Mouse (Mus musculus): Measurements from ENCODE around the gene Gm10318. TPM values are rescaled to one million over a fixed set of nuclear protein-coding genes. Genes with fewer than 3 reads are reported as not detected.

The Gm10318 gene
- polyA plus RNA-seq (2015; fragmentation: Nextera tagmentation; extraction: Ambion mirVana): not detected in 2 replicates

GRCm38 (mm10) chr10:77852559-77852958 lies at the start of gene Gm10318:
Gene Gm10318 (plus strand): TSS chr10:77852859.
- Histone ChIP-seq H3K4me1 (ENCODE audit: insufficient read depth, low read length) (no peaks in the 10 kb centered on the region), H3K27ac (ENCODE audit: low read length) (no peak within 1 kb of the TSS), H3K9me3 (ENCODE audit: low read length) (no peaks in the 10 kb centered on the region), H3K27me3 (ENCODE audit: insufficient read depth, low read length) (no peaks in the 10 kb centered on the region), H3K36me3 (ENCODE audit: insufficient read depth, low read length) (no peaks in the 10 kb centered on the region), H3K4me2 (replicated peaks; ENCODE audit: low read depth, low read length) (no peak within 1 kb of the TSS), H3K9ac (replicated peaks; ENCODE audit: low read length) (no peak within 1 kb of the TSS), H3K4me3 (ENCODE audit: low read length) (no peak within 1 kb of the TSS)
- WGBS: 72% methylated on average over 8 of the region's 9 CpGs
- no peak for ATAC-seq (ENCODE audit: low FRiP score, low TSS enrichment)

- no peak overlapping the region for H3K4me3 ChIP-seq (ENCODE audit: low read length)
- H3K27ac ChIP-seq (ENCODE audit: low read length): no peak overlapping the region
- no peaks in the 10 kb centered on the region for H3K9me3 ChIP-seq (ENCODE audit: low read length)
- H3K9ac ChIP-seq (replicated peaks; ENCODE audit: low read length): no peak overlapping the region
- H3K27me3 ChIP-seq (ENCODE audit: insufficient read depth, low read length): no peaks in the 10 kb centered on the region
- WGBS: 82% methylated on average over 3 of the region's 3 CpGs
- ATAC-seq (ENCODE audit: low FRiP score, low TSS enrichment): no peak
- H3K4me1 ChIP-seq (ENCODE audit: insufficient read depth, low read length): no peaks in the 10 kb centered on the region
- H3K4me2 ChIP-seq (replicated peaks; ENCODE audit: low read depth, low read length): no peak overlapping the region
- H3K36me3 ChIP-seq (ENCODE audit: insufficient read depth, low read length): no peaks in the 10 kb centered on the region
Measured at GRCm38 (mm10) chr10:77804095-77804494, 48.6 kb upstream of the Gm10318 start.

GRCm38 (mm10) chr10:77811743-77812142 lies 40.9 kb upstream of the Gm10318 start, which contains the start of gene Gm9507:
Gene Gm9507 (minus strand): TSS chr10:77811843.
- no peaks in the 10 kb centered on the region for H3K36me3 ChIP-seq (ENCODE audit: insufficient read depth, low read length)
- no peaks in the 10 kb centered on the region for H3K4me1 ChIP-seq (ENCODE audit: insufficient read depth, low read length)
- no peak within 1 kb of the TSS for H3K4me2 ChIP-seq (replicated peaks; ENCODE audit: low read depth, low read length)
- H3K9me3 ChIP-seq (ENCODE audit: low read length): no peaks in the 10 kb centered on the region; the same call in 1 of the 2 replicates
- no peak within 1 kb of the TSS for H3K4me3 ChIP-seq (ENCODE audit: low read length)
- H3K27me3 ChIP-seq (ENCODE audit: insufficient read depth, low read length): no peaks in the 10 kb centered on the region
- WGBS: 78% methylated on average over 3 of the region's 5 CpGs
- no peak for ATAC-seq (ENCODE audit: low FRiP score, low TSS enrichment)
- H3K9ac ChIP-seq (replicated peaks; ENCODE audit: low read length): no peak within 1 kb of the TSS
- no peak within 1 kb of the TSS for H3K27ac ChIP-seq (ENCODE audit: low read length)

GRCm38 (mm10) chr10:77814382-77814781 lies 38.3 kb upstream of the Gm10318 start, which contains the start of gene Gm2696:
Gene Gm2696 (plus strand): TSS chr10:77814682.
- no peak within 1 kb of the TSS for H3K27ac ChIP-seq (ENCODE audit: low read length)
- no peaks in the 10 kb centered on the region for H3K27me3 ChIP-seq (ENCODE audit: insufficient read depth, low read length)
- no peaks in the 10 kb centered on the region; the same call in 1 of the 2 replicates for H3K9me3 ChIP-seq (ENCODE audit: low read length)
- ATAC-seq (ENCODE audit: low FRiP score, low TSS enrichment): no peak
- 60% methylated on average over 4 of the region's 4 CpGs for WGBS
- no peak within 1 kb of the TSS for H3K4me3 ChIP-seq (ENCODE audit: low read length)
- H3K4me2 ChIP-seq (replicated peaks; ENCODE audit: low read depth, low read length): no peak within 1 kb of the TSS
- no peak within 1 kb of the TSS for H3K9ac ChIP-seq (replicated peaks; ENCODE audit: low read length)
- no peaks in the 10 kb centered on the region for H3K4me1 ChIP-seq (ENCODE audit: insufficient read depth, low read length)
- H3K36me3 ChIP-seq (ENCODE audit: insufficient read depth, low read length): no peaks in the 10 kb centered on the region

GRCm38 (mm10) chr10:77815514-77815913 lies 37.1 kb upstream of the Gm10318 start:
- H3K4me2 ChIP-seq (replicated peaks; ENCODE audit: low read depth, low read length): no peak overlapping the region
- no peak overlapping the region for H3K9ac ChIP-seq (replicated peaks; ENCODE audit: low read length)
- H3K4me3 ChIP-seq (ENCODE audit: low read length): no peak overlapping the region
- H3K27me3 ChIP-seq (ENCODE audit: insufficient read depth, low read length): no peaks in the 10 kb centered on the region
- no peaks in the 10 kb centered on the region for H3K36me3 ChIP-seq (ENCODE audit: insufficient read depth, low read length)
- ATAC-seq (ENCODE audit: low FRiP score, low TSS enrichment): no peak
- no peak overlapping the region for H3K27ac ChIP-seq (ENCODE audit: low read length)
- 41% methylated on average over 5 of the region's 5 CpGs for WGBS
- H3K4me1 ChIP-seq (ENCODE audit: insufficient read depth, low read length): no peaks in the 10 kb centered on the region
- H3K9me3 ChIP-seq (ENCODE audit: low read length): no peaks in the 10 kb centered on the region

GRCm38 (mm10) chr10:77818523-77818922 lies 34.1 kb upstream of the Gm10318 start:
- Histone ChIP-seq H3K4me1 (ENCODE audit: insufficient read depth, low read length) (no peaks in the 10 kb centered on the region), H3K9ac (replicated peaks; ENCODE audit: low read length) (no peak overlapping the region), H3K4me2 (replicated peaks; ENCODE audit: low read depth, low read length) (no peak overlapping the region), H3K27me3 (ENCODE audit: insufficient read depth, low read length) (no peaks in the 10 kb centered on the region), H3K27ac (ENCODE audit: low read length) (no peak overlapping the region), H3K4me3 (ENCODE audit: low read length) (no peak overlapping the region), H3K9me3 (ENCODE audit: low read length) (no peaks in the 10 kb centered on the region), H3K36me3 (ENCODE audit: insufficient read depth, low read length) (no peaks in the 10 kb centered on the region)
- 98% methylated on average over 4 of the region's 4 CpGs for WGBS
- ATAC-seq (ENCODE audit: low FRiP score, low TSS enrichment): no peak

GRCm38 (mm10) chr10:77819203-77819602 lies 33.5 kb upstream of the Gm10318 start:
- no peaks in the 10 kb centered on the region for H3K9me3 ChIP-seq (ENCODE audit: low read length)
- H3K4me3 ChIP-seq (ENCODE audit: low read length): no peak overlapping the region
- ATAC-seq (ENCODE audit: low FRiP score, low TSS enrichment): no peak
- H3K27ac ChIP-seq (ENCODE audit: low read length): no peak overlapping the region
- no peaks in the 10 kb centered on the region for H3K27me3 ChIP-seq (ENCODE audit: insufficient read depth, low read length)
- H3K36me3 ChIP-seq (ENCODE audit: insufficient read depth, low read length): no peaks in the 10 kb centered on the region
- WGBS: 38% methylated on average over 4 of the region's 4 CpGs
- H3K4me2 ChIP-seq (replicated peaks; ENCODE audit: low read depth, low read length): no peak overlapping the region
- H3K9ac ChIP-seq (replicated peaks; ENCODE audit: low read length): no peak overlapping the region
- H3K4me1 ChIP-seq (ENCODE audit: insufficient read depth, low read length): no peaks in the 10 kb centered on the region

- no peak within 1 kb of the TSS for H3K4me3 ChIP-seq (ENCODE audit: low read length)
Measured at GRCm38 (mm10) chr10:77826951-77827350, 25.7 kb upstream of the Gm10318 start, which contains the start of gene Krtap10-4. Gene Krtap10-4 (minus strand): TSS chr10:77827095.

GRCm38 (mm10) chr10:77835647-77836046 lies 17.0 kb upstream of the Gm10318 start, which contains the start of gene Krtap10-10:
Gene Krtap10-10 (plus strand): TSS chr10:77835947.
- no peak within 1 kb of the TSS for H3K9ac ChIP-seq (replicated peaks; ENCODE audit: low read length)
- 73% methylated on average over 9 of the region's 9 CpGs for WGBS
- no peaks in the 10 kb centered on the region for H3K9me3 ChIP-seq (ENCODE audit: low read length)
- H3K4me3 ChIP-seq (ENCODE audit: low read length): no peak within 1 kb of the TSS
- H3K4me1 ChIP-seq (ENCODE audit: insufficient read depth, low read length): no peaks in the 10 kb centered on the region
- no peak within 1 kb of the TSS for H3K27ac ChIP-seq (ENCODE audit: low read length)
- H3K36me3 ChIP-seq (ENCODE audit: insufficient read depth, low read length): no peaks in the 10 kb centered on the region
- no peak for ATAC-seq (ENCODE audit: low FRiP score, low TSS enrichment)
- H3K4me2 ChIP-seq (replicated peaks; ENCODE audit: low read depth, low read length): no peak within 1 kb of the TSS
- no peaks in the 10 kb centered on the region for H3K27me3 ChIP-seq (ENCODE audit: insufficient read depth, low read length)

More at GRCm38 (mm10) chr10:77826951-77827350, 25.7 kb upstream of the Gm10318 start, which contains the start of gene Krtap10-4:
- no peak within 1 kb of the TSS for H3K4me2 ChIP-seq (replicated peaks; ENCODE audit: low read depth, low read length)
- H3K4me1 ChIP-seq (ENCODE audit: insufficient read depth, low read length): no peaks in the 10 kb centered on the region
- no peak for ATAC-seq (ENCODE audit: low FRiP score, low TSS enrichment)
- no peak within 1 kb of the TSS for H3K9ac ChIP-seq (replicated peaks; ENCODE audit: low read length)
- no peaks in the 10 kb centered on the region for H3K36me3 ChIP-seq (ENCODE audit: insufficient read depth, low read length)
- WGBS: 69% methylated on average over 6 of the region's 6 CpGs
- no peak within 1 kb of the TSS for H3K27ac ChIP-seq (ENCODE audit: low read length)
- H3K27me3 ChIP-seq (ENCODE audit: insufficient read depth, low read length): no peaks in the 10 kb centered on the region
- no peaks in the 10 kb centered on the region for H3K9me3 ChIP-seq (ENCODE audit: low read length)

GRCm38 (mm10) chr10:77839006-77839405 lies 13.7 kb upstream of the Gm10318 start:
- H3K36me3 ChIP-seq (ENCODE audit: insufficient read depth, low read length): no peaks in the 10 kb centered on the region
- no peaks in the 10 kb centered on the region for H3K4me1 ChIP-seq (ENCODE audit: insufficient read depth, low read length)
- peaks cover 6% of the 10 kb centered on the region; the same call in 1 of the 2 replicates for H3K9me3 ChIP-seq (ENCODE audit: low read length)
- ATAC-seq (ENCODE audit: low FRiP score, low TSS enrichment): no peak
- no peak overlapping the region for H3K4me3 ChIP-seq (ENCODE audit: low read length)
- no peaks in the 10 kb centered on the region for H3K27me3 ChIP-seq (ENCODE audit: insufficient read depth, low read length)
- no peak overlapping the region for H3K9ac ChIP-seq (replicated peaks; ENCODE audit: low read length)
- no peak overlapping the region for H3K27ac ChIP-seq (ENCODE audit: low read length)
- no peak overlapping the region for H3K4me2 ChIP-seq (replicated peaks; ENCODE audit: low read depth, low read length)
- 71% methylated on average over 6 of the region's 6 CpGs for WGBS
